ENCODE assay signal across 11 mouse cellular contexts in the genomic region with DNA sequence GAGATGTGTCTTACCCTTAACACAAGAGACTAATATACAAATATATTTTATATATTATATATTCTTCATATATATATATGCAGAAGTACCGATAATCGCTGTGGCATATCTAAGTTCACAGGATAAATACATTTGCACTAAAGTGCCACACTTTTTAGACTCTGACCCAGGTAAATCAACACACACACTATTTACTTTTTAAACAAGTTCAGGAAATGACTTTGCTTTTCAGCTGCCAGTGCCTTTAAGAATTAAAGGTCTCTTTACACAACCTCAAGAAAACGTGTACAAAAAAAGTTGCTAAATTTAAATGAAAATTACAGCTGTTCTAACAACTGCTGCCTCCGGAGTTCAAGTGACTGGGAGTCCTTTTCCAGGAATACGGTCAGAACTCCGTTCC.
DNase-seq lines count a peak whose midpoint lies in the region; ATAC-seq and TF ChIP-seq lines count a peak whose summit lies in the region.
"Had no signal": no experiment of that assay in that cellular context is flagged by ENCODE, and none has a peak within 500 bp of the region (broad histone marks: within the 10 kb centered on the region; RNA-seq: fewer than 3 reads in every experiment).

No protein-coding gene starts in this region.

- no peak for DNase-seq in heart, adult 9 months (ENCODE audit: low spot score in 2 of 2)
- DNase-seq in midbrain, embryonic 10.5 days (ENCODE audit: low spot score): no peak
- DNase-seq in midbrain, postnatal 0 days (ENCODE audit: low spot score): no peak
- DNase-seq in ovary, adult 18-20 months (ENCODE audit: low spot score): no peak
- no peak for DNase-seq in ovary, postnatal 14 days (ENCODE audit: low spot score)
- DNase-seq: gastrocnemius, postnatal 10 days; kidney, postnatal 25 days had no signal

- no peaks in the 10 kb centered on the region for H3K36me3 ChIP-seq in heart, embryonic 14.5 days (ENCODE audit: control insufficient read depth, insufficient read depth, low read length)
- H3K36me3 ChIP-seq in midbrain, embryonic 10.5 days: peaks cover 5% of the 10 kb centered on the region; the same call in 1 of the 2 replicates
- H3K36me3 ChIP-seq in midbrain, postnatal 0 days (ENCODE audit: insufficient read depth, low read length): no peaks in the 10 kb centered on the region
- H3K36me3 ChIP-seq in limb, embryonic 12.5 days: no peaks in the 10 kb centered on the region
- H3K36me3 ChIP-seq in small intestine, adult 2 months (ENCODE audit: control insufficient read depth, insufficient read depth, low read length): no peaks in the 10 kb centered on the region
- H3K36me3 ChIP-seq: embryonic facial prominence, embryonic 13.5 days had no signal

- H3K4me2 ChIP-seq in heart, embryonic 14.5 days (ENCODE audit: low read length): peak overlapping the region; percentile 57
- no peak overlapping the region for H3K4me2 ChIP-seq in midbrain, postnatal 0 days (ENCODE audit: low read depth, low read length, poor library complexity, severe bottlenecking)
- H3K4me2 ChIP-seq in limb, embryonic 12.5 days: peak overlapping the region; percentile 41
- H3K4me2 ChIP-seq: embryonic facial prominence, embryonic 13.5 days had no signal

- H3K27ac ChIP-seq in heart, embryonic 14.5 days (replicated peaks in 1 of 2; ENCODE audit: control insufficient read depth in 1 of 2, insufficient read depth in 1 of 2, low read depth in 2 of 2, low read length in 2 of 2): no peak overlapping the region
- peak overlapping the region; percentile 70 for H3K27ac ChIP-seq in midbrain, embryonic 10.5 days (replicated peaks)
- H3K27ac ChIP-seq in midbrain, postnatal 0 days (ENCODE audit: low read depth, low read length): no peak overlapping the region
- H3K27ac ChIP-seq in limb, embryonic 12.5 days: no peak overlapping the region
- H3K27ac ChIP-seq in small intestine, adult 2 months (ENCODE audit: insufficient read depth, low read depth, low read length): peak overlapping the region; percentile 73; the same call in 1 of the 2 replicates
- H3K27ac ChIP-seq: embryonic facial prominence, embryonic 13.5 days had no signal

- H3K27me3 ChIP-seq in heart, embryonic 14.5 days (ENCODE audit: control insufficient read depth, insufficient read depth, low read length): no peaks in the 10 kb centered on the region
- H3K27me3 ChIP-seq in midbrain, embryonic 10.5 days (ENCODE audit: low read depth, poor library complexity, severe bottlenecking): peaks cover 49% of the 10 kb centered on the region
- H3K27me3 ChIP-seq in midbrain, postnatal 0 days (ENCODE audit: insufficient read depth, low read length): no peaks in the 10 kb centered on the region; the same call in 1 of the 2 replicates
- H3K27me3 ChIP-seq in limb, embryonic 12.5 days: no peaks in the 10 kb centered on the region
- H3K27me3 ChIP-seq in small intestine, adult 2 months (ENCODE audit: control insufficient read depth, insufficient read depth, low read length): no peaks in the 10 kb centered on the region

- no peaks in the 10 kb centered on the region for H3K9me3 ChIP-seq in heart, embryonic 14.5 days (ENCODE audit: control insufficient read depth, low read length)
- no peaks in the 10 kb centered on the region for H3K9me3 ChIP-seq in midbrain, embryonic 10.5 days (replicated peaks)
- no peaks in the 10 kb centered on the region for H3K9me3 ChIP-seq in midbrain, postnatal 0 days (ENCODE audit: low read length)
- no peaks in the 10 kb centered on the region for H3K9me3 ChIP-seq in limb, embryonic 12.5 days
- H3K9me3 ChIP-seq: embryonic facial prominence, embryonic 13.5 days had no signal

- H3K4me3 ChIP-seq in heart, embryonic 14.5 days (ENCODE audit: control insufficient read depth in 1 of 2, insufficient read depth in 1 of 2, low read depth in 1 of 2, low read length in 2 of 2): peak overlapping the region in 1 of 2 experiments; percentile 36; a peak in 2 of 4 replicates
- H3K4me3 ChIP-seq in midbrain, embryonic 10.5 days: peak overlapping the region; percentile 48
- no peak overlapping the region for H3K4me3 ChIP-seq in midbrain, postnatal 0 days (ENCODE audit: low read depth, low read length)
- 0 out of 2 replicates have a peak overlapping the region, but pooled peaks have one; percentile 21 for H3K4me3 ChIP-seq in limb, embryonic 12.5 days (replicated peaks)
- H3K4me3 ChIP-seq in small intestine, adult 2 months (ENCODE audit: low read depth, low read length): no peak overlapping the region
- H3K4me3 ChIP-seq: embryonic facial prominence, embryonic 13.5 days had no signal

- TF ChIP-seq POLR2A in small intestine, adult 2 months (IDR thresholded peaks at IDR 0.05; ENCODE audit: low read depth, low read length): no peak

- 24% methylated on average over 6 of the region's 6 CpGs for WGBS in heart, embryonic 14.5 days
- WGBS in midbrain, embryonic 10.5 days: 46% methylated on average over 6 of the region's 6 CpGs
- 41% methylated on average over 6 of the region's 6 CpGs for WGBS in midbrain, postnatal 0 days
- WGBS in limb, embryonic 12.5 days: 42% methylated on average over 6 of the region's 6 CpGs
- WGBS in small intestine, adult 2 months: 14% methylated on average over 6 of the region's 6 CpGs

- peak overlapping the region; percentile 46 for H3K9ac ChIP-seq in heart, embryonic 14.5 days (ENCODE audit: low read length)
- H3K9ac ChIP-seq in midbrain, postnatal 0 days (replicated peaks; ENCODE audit: low read length, poor library complexity, severe bottlenecking): no peak overlapping the region
- no peak overlapping the region for H3K9ac ChIP-seq in limb, embryonic 12.5 days (replicated peaks)
- H3K9ac ChIP-seq: embryonic facial prominence, embryonic 13.5 days had no signal

- ATAC-seq in heart, embryonic 14.5 days (ENCODE audit: insufficient number of reproducible peaks, insufficient read depth, low FRiP score, low read depth): no peak
- ATAC-seq in midbrain, postnatal 0 days (ENCODE audit: low FRiP score): no peak
- no peak for ATAC-seq in limb, embryonic 12.5 days (ENCODE audit: insufficient number of reproducible peaks, insufficient read depth, low FRiP score, low TSS enrichment, low read depth)

- H3K4me1 ChIP-seq in heart, embryonic 14.5 days (ENCODE audit: control insufficient read depth in 2 of 2, insufficient read depth in 2 of 2, low read length in 2 of 2): peaks cover 31 to 59% of the 10 kb centered on the region in 2 experiments
- H3K4me1 ChIP-seq in midbrain, embryonic 10.5 days: peaks cover 83% of the 10 kb centered on the region
- peaks cover 3% of the 10 kb centered on the region; the same call in 1 of the 2 replicates for H3K4me1 ChIP-seq in midbrain, postnatal 0 days (ENCODE audit: insufficient read depth, low read length)
- peaks cover 37% of the 10 kb centered on the region for H3K4me1 ChIP-seq in limb, embryonic 12.5 days (replicated peaks)
- peaks cover 15% of the 10 kb centered on the region; the same call in 1 of the 2 replicates for H3K4me1 ChIP-seq in small intestine, adult 2 months (ENCODE audit: control insufficient read depth, insufficient read depth, insufficient read length, low read length)

- no peak for TF ChIP-seq CTCF in midbrain, postnatal 0 days (IDR thresholded peaks at IDR 0.05)
- TF ChIP-seq CTCF in small intestine, adult 2 months (IDR thresholded peaks at IDR 0.05; ENCODE audit: extremely low read depth, insufficient read length, insufficient replicate concordance, low read depth, low read length): no peak

Comparison
In these comparisons a context has a peak if more than half of its experiments do, and no peak if none do; other contexts are left out.
1. H3K27ac ChIP-seq: peak in midbrain, embryonic 10.5 days (single experiment) and small intestine, adult 2 months (single experiment); none in heart, embryonic 14.5 days (0 of 2), midbrain, postnatal 0 days (single experiment) and limb, embryonic 12.5 days (single experiment).
2. H3K4me3 ChIP-seq: peak in midbrain, embryonic 10.5 days (single experiment) and limb, embryonic 12.5 days (single experiment); none in midbrain, postnatal 0 days (single experiment) and small intestine, adult 2 months (single experiment).